Mouse (Mus musculus): Measurements from ENCODE around the gene Cnp.
"Not testable (repeated sequence)": the region's sequence is repeated elsewhere in the genome, so short reads cannot be mapped to it uniquely, and the experiment has no call there.

The Cnp gene

DNA sequence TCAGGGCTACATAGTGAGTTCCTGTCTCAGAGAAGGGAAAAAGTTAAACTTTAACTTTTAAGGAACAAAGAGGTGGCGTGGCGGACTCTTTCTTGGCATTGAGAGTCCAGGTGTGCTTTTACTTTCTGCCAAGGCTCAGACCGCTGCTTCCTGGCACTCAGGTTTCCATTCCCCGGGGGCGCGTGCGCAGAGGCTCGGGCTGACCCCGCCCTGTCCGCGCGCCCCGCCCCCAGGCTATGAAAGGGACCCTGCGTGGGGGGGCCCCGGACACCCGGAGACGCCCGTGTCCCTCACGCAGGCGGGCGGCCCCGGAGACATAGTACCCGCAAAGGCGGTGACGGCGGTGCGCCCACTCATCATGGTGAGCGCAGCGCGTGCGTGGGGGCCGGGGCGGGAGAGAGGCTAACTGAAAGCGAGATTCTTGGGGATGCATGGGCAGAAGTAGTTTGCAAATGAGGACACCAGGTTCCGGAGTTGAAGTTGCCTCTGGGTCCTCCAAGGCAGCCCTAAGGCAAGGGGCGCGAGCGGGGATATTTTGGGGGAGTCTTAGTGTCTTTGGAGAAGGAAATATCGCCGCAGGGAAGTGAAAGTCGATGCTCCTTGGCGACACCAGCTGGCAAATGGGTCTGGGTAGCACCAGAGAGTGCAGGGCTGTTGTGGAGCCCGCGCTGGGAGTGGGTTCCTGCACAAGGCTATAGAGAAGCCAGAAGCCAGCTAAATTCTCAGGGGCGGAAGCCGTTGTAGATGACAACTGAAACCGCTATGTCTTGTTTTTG lies at the start of gene Cnp:
Cnp (plus strand) TSS at position 197 of the 776 bp plus-strand sequence.
- DNase-seq: peak; percentile 77 to 85

DNA sequence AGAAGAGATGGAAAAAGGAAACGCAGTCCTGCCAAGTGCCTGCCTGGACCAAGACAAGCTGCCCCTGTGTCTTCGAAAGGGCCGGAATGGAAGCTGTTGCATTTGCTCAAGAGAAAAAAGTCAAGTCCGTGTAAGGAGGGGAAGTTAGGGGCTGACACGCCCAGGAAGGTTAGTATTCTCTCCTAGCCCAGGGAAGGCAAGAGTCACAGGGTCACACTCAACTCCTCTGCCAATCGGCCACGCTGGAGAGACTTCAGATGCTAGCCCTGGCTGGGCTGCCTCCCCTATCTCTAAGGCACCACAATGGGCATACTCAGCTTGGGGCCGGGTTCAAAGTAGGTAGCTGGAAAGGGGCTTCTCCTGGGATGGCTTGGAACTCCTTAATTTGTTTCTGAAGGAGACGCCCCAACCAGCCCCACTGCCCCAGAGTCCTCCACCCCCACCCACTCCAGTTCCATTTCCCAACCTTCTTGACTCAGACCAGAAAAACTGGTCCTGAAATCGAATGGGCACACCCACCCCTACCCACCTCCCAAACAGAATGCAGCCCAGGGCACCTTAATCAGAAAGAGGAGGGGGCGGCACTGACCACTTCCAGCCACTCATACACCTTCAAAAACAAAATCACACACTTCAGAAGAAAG lies 49.6 kb upstream of the Cnp start:
- DNase-seq: no peak

DNA sequence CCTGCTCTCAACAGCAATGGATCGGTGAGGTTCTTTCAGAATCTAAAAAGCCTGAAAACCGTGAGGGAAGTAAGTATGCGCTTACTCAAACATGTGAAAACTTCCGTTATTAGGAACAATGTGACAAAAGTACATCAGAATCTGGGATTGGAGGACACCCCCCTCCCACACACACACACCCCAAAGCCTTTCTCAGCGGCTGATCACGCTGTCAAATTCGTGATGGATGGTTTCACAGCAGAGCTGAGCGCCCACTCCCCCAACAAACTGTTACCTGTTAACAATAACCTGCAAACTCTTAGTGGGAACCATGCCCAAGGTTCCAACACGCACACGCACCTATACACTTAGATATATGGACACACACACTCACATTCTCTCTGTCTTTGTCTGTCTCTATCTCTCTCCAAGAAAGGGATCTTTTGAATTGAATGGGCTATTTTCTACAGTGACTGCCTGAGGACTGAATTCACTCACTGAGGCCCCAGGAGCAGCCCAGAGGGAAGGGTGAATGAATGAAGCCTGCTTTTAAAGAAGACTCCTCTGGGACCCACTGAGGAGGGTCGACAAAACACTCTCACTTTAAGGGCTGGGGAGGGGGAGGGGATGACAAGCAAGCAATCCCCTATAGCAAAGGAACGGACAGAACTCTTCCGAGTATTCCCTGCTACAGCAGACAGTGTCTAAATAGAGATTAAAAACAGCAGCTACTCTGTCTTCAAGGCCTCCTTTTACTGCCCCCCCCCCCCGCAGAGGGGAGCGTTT lies 48.5 kb upstream of the Cnp start:
- no peak for DNase-seq

DNA sequence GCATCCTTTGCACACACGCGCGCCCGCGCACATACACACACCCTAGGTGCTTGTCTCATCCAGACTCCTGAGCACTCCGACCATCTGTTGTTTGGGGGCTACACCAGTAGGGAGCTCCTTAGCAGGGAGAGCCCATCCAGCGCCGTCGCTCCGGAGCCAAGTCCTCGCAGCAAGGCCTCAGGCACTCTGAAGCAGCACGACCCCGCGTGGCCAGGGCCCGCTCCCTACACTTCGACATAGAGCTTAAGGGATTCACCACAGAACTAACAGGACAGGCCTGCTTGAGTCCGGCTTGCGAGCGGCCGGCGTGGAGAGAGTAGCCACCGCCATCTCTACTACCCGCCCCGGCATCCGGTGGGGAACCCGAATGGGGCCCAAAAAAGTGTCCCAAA lies 47.6 kb upstream of the Cnp start:
- DNase-seq: peak; percentile 77 to 86

DNA sequence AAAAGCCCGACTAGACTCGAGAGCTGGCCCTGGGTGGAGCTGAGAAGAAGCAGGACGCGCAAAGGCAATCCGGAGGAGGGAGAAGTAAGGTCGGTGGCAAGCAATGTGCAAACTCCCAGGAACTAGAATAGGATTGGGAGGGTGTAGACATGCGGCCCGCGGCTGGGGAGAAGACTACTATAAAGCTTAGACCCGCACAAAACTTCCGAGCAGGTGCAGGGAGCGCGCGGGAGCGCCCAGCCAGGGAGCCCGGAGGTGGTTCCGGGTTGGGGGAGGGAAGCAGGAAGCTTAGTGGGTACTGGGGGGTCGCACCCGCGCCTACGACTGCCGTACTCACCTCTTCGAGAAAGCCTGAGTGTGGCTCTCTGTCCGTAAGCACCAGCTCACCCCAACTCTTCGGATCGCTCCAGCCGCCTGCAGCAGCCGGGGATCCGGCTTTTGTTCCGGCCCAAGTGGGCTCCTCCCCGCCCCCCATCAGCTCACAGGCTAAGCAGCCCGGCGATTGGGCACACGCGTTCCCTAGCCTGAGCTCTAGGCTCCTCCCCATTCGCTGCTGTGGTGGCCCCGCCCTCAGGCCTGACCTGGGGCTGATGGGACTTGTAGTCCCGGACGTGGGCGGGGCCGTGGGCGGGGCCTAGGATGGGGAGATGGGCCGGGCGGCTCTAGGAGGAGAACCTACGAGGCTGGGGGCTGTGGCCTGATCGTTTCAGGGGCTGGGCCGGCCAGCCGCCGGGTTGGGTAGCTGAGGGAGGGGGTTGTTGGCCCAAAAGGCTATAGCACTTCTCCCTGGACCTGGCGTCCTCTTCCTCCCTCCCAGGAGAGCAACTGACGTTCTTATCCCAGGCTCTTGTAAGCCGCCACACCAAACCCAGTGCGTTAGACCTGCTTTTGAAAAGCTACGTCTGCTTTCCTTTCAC lies 47.0 kb upstream of the Cnp start, which contains the start of gene Acly:
Acly (minus strand) TSS at position 543 of the 917 bp plus-strand sequence.
- DNase-seq: peak; percentile 100

DNA sequence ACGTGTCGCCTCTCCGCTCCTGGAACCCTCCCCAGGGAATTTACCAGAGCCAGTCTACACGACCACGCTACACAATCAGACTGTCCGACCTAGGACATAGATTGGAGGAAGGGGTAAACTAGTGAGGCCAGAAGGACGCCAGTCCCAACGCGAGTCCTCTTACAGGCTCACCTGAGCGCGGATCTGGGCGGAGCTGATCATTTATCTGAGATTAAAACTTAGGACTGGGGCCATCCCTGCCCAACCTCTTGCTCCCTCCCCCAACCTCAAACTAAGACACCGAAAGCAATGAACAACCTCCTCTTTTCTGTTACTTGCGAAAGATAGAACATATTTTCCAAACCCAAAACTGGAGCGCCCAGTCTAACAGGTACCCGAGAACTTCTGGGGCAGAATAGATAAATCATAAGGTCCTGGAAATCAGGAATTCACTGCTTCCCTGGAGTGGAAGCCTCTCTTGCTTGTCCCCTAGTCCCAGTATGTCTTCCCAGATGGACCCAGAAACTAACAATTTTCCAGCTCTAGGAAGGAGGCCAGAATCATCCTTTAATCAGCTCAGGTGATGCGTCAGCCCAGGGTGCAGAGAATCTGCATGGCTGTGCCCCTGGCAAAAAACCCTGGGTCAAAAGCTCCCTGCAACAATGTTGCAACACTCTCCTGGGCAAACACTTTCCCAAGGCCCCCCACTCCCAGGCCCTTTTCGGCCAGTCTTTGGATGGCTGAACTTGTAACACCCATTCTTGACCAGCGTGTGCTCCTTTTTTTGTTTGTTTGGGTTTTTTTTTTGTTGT lies 46.1 kb upstream of the Cnp start:
- no peak for DNase-seq

DNA sequence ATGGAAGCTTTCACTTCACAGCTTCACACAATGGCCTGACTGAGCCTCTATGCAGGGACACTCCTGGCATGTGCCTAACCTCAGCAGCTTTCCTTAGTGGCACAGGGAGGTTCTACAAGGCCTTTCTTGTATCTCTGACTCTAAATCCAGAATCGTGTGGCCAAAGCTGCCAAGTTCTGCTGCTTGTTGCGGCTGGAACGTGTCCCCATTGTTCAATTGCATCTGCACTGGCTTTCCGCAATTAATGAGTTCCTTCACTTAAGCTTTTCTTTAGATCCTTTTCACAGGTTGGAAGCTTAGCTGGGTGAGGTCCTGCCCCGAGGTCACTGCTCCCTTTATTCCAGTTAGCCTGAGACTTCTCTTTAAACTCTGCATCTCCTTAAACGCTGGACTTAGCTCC lies 40.8 kb upstream of the Cnp start:
- DNase-seq: no peak

DNA sequence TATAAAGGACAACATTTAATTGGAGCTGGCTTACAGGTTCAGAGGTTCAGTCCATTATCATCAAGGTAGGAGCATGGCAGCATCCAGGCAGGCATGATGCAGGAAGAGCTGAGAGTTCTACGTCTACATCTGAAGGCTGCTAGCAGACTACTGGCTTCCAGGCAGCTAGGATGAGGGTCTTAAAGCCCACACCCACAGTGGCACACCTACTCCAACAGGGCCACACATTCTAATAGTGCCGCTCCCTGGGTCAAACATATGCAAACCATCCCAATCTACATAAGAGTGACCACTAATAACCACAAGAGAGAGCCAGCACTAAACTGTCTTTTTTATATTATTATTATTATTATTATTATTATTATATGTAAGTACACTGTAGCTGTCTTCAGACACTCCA lies 40.3 kb upstream of the Cnp start:
- DNase-seq: not testable (repeated sequence)

DNA sequence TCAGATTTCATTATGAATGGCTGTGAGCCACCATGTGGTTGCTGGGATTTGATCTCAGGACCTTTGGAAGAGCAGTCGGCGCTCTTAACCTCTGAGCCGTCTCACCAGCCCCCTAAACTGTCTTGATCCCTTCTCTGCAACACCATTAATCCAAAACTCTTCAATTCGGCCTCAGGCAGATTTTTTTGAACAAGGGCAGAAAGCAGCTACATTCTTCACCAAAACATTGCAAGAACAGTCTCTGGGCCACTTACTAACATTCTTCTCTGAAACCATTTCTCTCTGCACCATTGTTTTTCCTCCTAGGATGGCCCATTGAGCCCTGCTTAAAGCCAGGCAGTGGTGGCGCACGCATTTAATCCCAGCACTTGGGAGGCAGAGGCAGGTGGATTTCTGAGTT lies 39.9 kb upstream of the Cnp start:
- DNase-seq: not testable (repeated sequence)

DNA sequence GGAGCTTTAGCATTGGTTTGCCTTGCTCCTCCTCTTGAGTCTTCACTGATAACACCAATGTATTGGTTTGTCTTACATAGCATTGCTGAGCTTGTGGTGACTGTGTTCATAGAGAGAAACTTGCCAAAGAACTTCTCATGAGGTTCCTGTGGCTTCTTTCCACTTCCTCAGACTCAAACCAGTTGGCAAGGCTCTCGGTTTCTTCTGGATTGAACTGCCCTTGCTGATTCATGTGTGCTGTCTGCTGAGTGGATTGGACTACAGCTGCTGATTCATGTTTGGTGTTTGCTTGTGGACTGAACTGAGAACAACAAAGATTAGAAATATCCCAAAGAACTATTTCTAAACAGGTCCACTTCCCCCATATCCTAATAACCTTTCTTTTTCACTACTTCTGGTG lies 38.7 kb upstream of the Cnp start:
- no peak for DNase-seq

DNA sequence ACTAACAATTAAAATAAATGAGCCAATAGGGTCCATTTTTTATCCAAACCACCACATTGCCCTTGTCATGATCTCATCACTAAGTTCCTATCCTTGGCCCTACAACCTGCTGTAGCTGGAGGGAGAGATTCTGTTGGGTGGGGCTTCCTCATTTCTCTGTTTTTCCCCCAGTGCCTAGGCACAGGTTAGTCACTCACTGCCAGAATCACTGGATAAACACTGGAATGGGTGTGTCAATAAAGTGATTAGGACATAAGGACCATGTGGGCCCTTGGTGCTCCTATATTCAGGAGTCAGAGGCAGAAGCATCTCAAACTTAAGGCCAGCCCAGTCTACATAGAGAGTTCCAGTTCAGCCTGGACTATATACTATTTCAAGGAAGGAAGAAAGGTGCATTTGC lies 38.2 kb upstream of the Cnp start:
- DNase-seq: no peak

DNA sequence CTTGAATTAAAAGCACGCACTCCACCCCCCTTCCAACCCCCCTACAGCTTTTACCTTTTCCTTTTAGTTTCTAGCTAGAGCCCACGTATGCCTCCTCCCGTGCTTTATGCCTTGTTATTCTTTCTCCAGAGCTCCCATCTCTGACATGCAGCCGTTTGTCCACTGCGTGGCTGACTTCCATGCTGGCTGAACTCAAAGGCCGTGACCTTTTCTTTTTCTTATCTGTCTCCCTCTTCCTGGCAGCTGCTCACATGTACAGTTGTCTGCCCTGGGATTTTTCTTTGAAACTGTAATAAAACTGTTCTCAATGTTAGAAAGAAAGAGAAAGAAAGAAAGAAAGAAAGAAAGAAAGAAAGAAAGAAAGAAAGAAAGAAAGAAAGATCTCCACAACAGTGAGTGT lies 33.7 kb upstream of the Cnp start:
- DNase-seq: no peak

DNA sequence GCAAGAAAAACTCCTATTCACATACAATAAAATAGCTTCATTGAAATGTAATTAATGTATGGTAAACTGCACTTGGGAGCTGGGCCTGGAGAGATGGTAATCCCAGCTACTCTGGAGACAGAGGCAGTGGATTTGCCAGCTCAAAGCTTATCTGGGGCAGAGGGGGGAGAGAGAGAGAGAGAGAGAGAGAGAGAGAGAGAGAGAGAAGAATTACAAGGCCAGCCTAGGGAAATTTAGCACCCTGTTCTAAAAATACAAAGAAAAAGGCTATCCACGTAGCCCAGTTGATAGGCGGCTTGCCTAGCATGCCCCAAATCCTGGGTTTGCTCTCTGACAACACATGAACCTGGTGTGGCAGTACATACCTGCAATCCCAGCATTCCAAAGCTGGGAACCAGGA lies 33.1 kb upstream of the Cnp start:
- DNase-seq: no peak

DNA sequence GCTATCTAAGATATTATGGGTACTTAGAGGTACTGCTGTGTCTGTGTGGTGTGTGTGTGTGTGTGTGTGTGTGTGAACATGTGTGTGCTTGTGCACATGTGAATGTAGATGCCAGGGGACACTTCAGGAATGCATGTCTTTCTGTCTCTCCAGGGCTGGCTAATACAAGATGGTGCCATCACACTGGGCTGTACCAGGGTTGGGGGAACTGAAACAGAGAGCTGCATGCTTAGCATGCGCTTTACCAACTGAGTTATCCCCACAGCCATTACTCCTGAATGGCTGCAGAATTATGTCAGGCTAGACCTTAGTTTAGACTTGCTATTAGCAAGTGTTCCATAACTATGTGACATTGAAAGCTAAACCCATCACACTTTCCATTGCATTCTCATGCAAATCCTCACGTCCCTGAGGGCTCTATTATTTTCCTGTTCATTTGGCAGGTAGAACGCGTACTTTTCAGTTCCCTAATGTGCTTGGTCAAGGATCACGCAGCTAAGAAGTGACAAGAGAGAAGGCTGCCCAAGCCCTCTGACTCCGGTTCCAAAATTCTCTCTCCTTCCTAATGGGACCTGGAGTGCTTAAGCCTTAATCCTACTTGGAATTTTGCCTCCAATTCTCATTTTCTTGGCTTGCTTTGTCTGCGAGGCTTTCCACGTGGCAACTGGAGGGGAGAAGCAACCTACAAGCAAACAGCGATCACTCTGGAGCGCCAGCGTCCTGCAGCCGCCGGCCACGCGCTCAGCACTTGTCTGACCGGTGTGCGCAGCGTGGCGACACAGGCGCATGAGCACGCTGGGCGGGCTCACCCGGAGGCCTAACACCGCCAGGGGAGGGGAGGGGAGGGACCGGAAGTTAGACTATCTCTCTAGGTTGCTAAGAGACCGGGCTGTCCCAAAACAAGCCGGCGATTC lies 29.6 kb upstream of the Cnp start, which contains the start of gene Ttc25:
Ttc25 (plus strand) TSS at position 776 of the 914 bp plus-strand sequence.
- DNase-seq: peak; percentile 74 to 75

DNA sequence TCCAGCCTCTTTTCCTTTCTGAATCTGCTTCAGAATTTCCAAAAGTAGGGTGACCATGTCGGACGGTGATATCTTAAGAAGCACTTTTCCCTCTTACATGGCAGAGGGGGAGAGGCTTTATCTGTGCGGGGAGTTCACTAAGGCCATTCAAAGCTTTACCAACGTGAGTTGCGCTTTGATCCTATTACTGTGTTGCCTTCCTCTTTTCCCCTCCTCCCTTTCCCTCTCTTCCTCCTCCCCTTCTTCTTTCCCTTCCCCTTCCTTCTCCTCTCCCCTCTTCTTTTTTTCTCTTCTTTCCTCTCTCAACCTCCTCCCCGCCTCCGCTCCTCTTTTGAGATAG lies 29.0 kb upstream of the Cnp start:
- no peak for DNase-seq

DNA sequence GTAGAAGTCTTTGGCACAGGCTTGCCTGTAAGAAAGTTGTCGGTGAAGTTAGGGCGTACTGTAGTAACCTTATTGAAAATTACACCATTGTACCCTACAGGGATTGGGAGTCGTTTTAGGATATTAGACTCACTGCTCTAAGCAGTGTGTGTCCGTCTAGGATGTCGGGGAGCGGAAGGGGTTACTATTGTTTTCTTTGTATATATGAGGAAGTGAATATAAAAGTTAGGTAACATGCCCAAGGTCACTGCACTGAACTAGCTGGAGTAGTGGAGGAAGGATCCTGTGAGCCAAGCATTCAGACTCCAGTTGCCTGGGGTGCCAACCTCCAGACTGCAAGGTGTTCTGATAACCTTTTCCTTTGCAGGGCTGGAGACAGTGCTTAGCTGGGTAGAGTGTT lies 27.7 kb upstream of the Cnp start:
- no peak for DNase-seq

DNA sequence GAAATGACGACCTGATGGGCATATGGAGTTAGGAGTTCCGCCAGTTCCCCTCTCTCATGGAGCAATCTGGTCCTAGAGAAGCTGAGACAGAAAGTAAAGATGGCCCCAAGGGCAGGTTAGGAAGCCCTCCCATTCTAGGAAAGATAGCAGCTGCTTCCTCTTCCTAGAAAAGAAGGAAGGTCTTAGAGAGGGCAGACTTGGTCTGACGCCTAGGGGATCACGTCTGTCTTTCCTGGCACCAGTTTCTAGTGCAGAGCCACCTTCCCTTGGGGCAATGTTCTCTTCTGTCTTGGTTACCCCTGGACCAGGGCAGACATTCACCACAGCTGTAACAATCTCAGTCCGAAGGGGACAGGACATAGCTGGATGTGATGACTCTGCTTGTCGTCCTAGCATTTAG lies 26.6 kb upstream of the Cnp start:
- no peak for DNase-seq

DNA sequence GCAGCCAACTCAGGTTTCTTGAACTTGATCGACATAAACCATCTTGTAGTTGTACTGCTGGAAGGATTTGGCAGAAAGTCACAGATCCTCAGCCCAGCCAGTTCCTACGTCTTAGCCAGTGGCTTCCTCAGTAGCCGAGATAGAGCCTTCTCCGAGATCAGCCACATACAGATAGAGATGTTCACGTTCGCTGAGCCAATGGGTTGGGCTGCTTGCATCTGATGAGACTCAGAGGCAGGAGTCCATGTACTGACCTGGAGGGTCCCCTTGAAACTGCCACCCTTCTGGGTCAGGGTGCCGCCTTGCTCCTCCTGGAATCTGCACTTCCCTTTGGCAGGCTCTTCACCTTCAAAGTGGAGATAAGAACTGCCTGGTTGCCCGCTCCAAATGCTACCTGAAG lies 25.2 kb upstream of the Cnp start:
- DNase-seq: no peak

DNA sequence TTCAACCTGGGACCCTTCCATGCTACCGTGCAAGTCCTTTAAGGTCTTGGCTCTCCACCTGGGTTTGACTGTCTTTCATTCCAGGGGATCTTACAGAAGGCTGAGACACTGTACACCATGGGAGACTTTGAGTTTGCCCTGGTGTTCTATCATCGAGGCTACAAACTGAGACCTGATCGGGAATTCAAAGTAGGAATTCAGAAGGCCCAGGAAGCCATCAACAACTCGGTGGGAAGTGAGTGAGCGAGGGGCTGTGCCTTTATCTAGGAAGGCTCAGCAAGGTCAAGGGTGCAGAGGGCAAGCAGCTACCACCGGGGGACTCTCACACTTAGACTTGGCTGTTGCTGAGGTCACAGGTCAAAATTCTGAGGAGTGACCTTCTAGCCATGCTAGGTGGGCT lies 24.6 kb upstream of the Cnp start:
- DNase-seq: no peak

DNA sequence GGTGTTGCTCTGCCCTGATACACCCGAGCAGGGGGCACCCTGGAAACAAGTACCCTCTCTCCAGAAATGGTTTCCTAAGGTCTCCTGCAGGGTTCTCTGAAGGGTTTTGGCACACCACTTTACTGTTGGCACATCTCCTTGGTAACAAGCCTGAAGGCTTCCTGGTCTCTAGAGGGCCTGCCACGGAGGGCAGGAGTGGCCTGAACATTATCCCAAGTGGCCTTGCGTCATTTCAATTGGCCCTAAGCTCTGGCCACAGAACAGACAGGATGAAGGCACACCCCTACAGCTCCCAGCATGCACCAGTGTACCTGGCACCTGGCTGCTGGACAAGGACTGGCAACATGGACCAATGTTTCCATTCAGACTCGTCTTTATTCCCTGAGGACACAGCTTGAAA lies 21.9 kb upstream of the Cnp start:
- DNase-seq: no peak

DNA sequence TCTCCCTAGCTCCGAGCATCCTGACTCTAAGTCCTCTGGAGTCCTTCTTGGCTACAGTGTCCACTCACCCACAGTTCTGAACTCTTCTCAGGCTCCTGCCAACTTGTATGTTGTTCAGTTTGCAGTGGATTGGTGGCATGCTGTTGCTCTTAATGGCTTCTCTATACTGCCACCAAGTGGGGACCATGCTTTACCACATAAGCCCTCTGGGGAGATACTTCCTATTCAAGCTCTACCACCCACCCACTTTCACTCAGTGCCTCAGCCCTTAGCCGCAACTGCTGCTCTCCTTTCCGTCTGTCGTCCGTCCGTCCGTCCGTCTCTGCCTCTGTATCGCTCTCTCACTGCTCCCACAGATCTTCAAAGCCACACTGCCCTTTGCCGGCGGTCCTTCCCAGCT lies 19.1 kb upstream of the Cnp start:
- peak; percentile 78 to 82 for DNase-seq
